Mouse (Mus musculus) heart, embryonic 11.5 days (tissue): ENCODE data around the gene Sumf1. TPM values are rescaled to one million over a fixed set of nuclear protein-coding genes. Genes with fewer than 3 reads are reported as not detected.

Experiments used
- ATAC-seq: fragments of 200-750 bp; cut with Nextera tagmentation; replicated peaks from 2 replicates; pipeline ENCODE4 v1.8.0; 2017; ENCODE audit warnings: moderate library complexity; ENCODE audit not compliant: insufficient number of reproducible peaks, low FRiP score, low TSS enrichment
- H3K27ac ChIP-seq: fragments of 300-500 bp; sonication (generic); 2 replicates; pipeline ENCODE4 v1.5.1; 2014; ENCODE audit warnings: mild to moderate bottlenecking, low read depth, low read length
- H3K27me3 ChIP-seq: fragments of 300-500 bp; sonication (generic); 2 replicates; pipeline ENCODE4 v1.6.1; 2014; ENCODE audit warnings: mild to moderate bottlenecking, low read length, mixed read lengths; ENCODE audit not compliant: control insufficient read depth, insufficient read depth
- H3K36me3 ChIP-seq: fragments of 300-500 bp; sonication (generic); 2 replicates; pipeline ENCODE4 v1.6.1; 2014; ENCODE audit warnings: mild to moderate bottlenecking, low read length, moderate library complexity, mixed read lengths; ENCODE audit not compliant: control insufficient read depth, insufficient read depth
- H3K4me1 ChIP-seq: fragments of 300-500 bp; sonication (generic); 2 replicates; pipeline ENCODE4 v1.6.1; 2014; ENCODE audit warnings: low read length; ENCODE audit not compliant: control insufficient read depth, insufficient read depth
- H3K4me2 ChIP-seq: fragments of 300-500 bp; sonication (generic); 2 replicates; pipeline ENCODE4 v1.6.1; 2014; ENCODE audit warnings: mild to moderate bottlenecking, moderate library complexity
- H3K4me3 ChIP-seq: fragments of 300-500 bp; sonication (generic); 2 replicates; pipeline ENCODE4 v1.5.1; 2014; ENCODE audit warnings: low read depth, low read length
- H3K9ac ChIP-seq: fragments of 300-500 bp; sonication (generic); 2 replicates; pipeline ENCODE4 v1.6.1; 2014; ENCODE audit warnings: mild to moderate bottlenecking, low read depth, low read length, moderate library complexity
- H3K9me3 ChIP-seq: fragments of 300-500 bp; sonication (generic); replicated peaks from 2 replicates; pipeline ENCODE4 v1.6.1; 2016; ENCODE audit warnings: low read length; ENCODE audit not compliant: control insufficient read depth
- WGBS: fragments of 180-500 bp; shearing (Covaris S2); extraction: QIAGEN DNeasy Blood & Tissue Kit; methylation state at CpG from one replicate; pipeline ENCODE4 v1.1.7; 2014; ENCODE audit not compliant: insufficient replicate concordance; 5-methylcytosine and 5-hydroxymethylcytosine counted together
- polyA plus RNA-seq: library from polyadenylated mRNA; unstranded; fragments of >200 nt; fragmentation: Nextera tagmentation; extraction: Ambion mirVana; gene quantifications from 2 replicates; pipeline ENCODE4 v1.2.1, GENCODE M21; 2014

The Sumf1 gene
- polyA plus RNA-seq, 1 experiment from 2014 or later = 18.1 TPM

DNA sequence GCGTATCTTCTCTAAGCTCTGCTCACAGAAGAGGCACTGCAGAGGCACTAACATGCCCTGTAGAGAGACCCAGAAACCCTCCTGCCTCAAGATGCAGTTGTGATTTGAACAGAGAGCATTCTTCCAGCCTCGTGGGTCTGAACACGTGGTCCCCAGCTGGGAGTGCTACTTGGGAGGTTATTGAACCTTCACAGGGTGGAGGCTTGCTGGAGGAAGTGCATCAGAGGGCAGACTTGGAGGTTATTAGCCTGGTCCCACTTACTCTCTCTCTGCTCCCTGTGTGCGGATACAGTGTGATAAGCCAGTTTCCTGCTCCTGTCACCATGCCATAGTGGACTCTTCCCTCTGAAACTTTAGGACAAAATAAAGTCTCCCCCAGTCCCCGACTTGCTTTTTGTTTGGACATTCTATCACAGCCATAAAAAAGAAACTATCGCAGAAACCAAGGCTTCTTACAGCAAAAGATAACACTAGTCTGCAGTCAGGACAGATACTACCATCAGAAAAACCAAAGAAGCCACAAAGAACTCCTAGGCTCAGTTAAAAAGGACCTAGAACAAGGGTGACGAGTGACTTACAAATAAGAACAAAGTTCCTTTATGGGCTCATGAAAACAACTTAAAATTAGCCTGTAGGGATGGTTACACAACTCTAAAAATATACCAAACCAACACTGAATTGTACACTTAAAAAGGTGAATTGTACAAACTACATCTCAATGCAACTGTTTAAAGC is 17.3 kb downstream of the Sumf1 start:
- H3K9ac ChIP-seq = no peak overlapping the region
- H3K36me3 ChIP-seq = peaks cover 4% of the 10 kb centered on the region; the same call in 1 of the 2 replicates
- no peaks in the 10 kb centered on the region; the same call in 1 of the 2 replicates for H3K4me1 ChIP-seq
- no peak for ATAC-seq
- H3K4me3 ChIP-seq = no peak overlapping the region
- 63% methylated on average over 7 of the region's 7 CpGs for WGBS
- no peak overlapping the region for H3K27ac ChIP-seq
- no peak overlapping the region for H3K4me2 ChIP-seq
- no peaks in the 10 kb centered on the region for H3K9me3 ChIP-seq
- H3K27me3 ChIP-seq = no peaks in the 10 kb centered on the region

DNA sequence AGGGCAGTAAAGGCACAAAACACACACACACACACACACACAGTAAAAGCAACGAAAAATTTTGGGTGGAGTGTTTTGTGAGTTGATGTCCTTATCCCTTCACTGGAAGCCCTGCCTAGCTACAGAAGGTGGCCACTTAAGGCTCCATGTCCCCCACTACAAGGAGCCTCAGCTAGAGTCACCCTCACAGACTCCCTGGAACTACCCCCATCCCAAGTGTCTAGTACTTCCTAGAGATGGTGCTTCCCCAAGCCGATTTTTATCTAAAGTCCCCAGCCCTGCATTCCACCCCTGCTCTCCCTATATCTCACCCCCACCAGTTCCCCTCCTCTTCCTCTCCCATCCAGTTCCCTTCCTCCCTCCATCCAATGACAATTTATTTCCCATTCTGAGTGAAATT is 19.8 kb downstream of the Sumf1 start:
- ATAC-seq = no peak
- no peak overlapping the region for H3K9ac ChIP-seq
- H3K27me3 ChIP-seq = no peaks in the 10 kb centered on the region
- no peak overlapping the region for H3K4me2 ChIP-seq
- H3K27ac ChIP-seq = no peak overlapping the region
- H3K9me3 ChIP-seq = no peaks in the 10 kb centered on the region
- H3K36me3 ChIP-seq = no peaks in the 10 kb centered on the region
- no peaks in the 10 kb centered on the region; the same call in 1 of the 2 replicates for H3K4me1 ChIP-seq
- no peak overlapping the region for H3K4me3 ChIP-seq
- 59% methylated on average over 2 of the region's 2 CpGs for WGBS

DNA sequence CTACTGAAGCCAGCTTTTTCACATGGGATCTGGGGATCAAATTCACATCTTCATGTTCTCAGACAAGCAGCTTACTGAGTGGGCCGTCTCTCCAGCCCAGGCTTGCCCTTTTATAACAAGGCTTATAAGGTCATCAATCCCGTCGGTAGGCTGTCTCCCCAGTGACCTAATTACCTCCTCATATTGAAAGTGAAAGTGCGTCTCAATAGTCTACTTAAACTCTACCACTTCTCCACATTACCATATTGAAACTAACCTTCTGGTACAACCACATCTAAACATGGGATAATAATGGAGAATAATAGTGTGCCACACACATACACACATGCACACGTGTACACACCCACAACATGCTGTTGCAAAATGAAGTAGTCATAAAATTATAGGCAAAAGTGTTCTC is 20.4 kb downstream of the Sumf1 start:
- no peak for ATAC-seq
- no peak overlapping the region for H3K4me2 ChIP-seq
- 81% methylated on average over 5 of the region's 5 CpGs for WGBS
- H3K4me3 ChIP-seq = no peak overlapping the region
- H3K4me1 ChIP-seq = no peaks in the 10 kb centered on the region; the same call in 1 of the 2 replicates
- H3K27ac ChIP-seq = no peak overlapping the region
- no peaks in the 10 kb centered on the region for H3K27me3 ChIP-seq
- no peak overlapping the region for H3K9ac ChIP-seq
- H3K9me3 ChIP-seq = no peaks in the 10 kb centered on the region
- H3K36me3 ChIP-seq = no peaks in the 10 kb centered on the region

DNA sequence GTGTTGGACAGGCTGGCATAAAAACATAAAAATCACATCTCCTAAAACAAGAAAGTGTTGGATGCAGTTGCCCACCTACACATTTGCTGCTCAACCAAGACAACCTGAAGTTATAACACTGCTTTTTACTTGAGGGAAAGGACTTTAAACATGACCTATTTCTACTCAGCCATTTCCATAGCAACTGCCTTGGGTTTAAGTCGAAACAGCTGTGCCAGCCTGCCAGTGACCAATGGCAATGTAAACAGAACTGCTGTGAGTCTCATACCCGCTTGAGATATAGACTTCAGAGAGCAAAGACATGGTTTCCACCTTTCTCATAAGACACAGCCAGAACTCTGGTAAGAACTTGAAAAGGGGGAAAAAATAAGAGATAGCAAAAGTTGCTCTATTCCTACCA is 24.8 kb downstream of the Sumf1 start:
- Histone ChIP-seq H3K36me3 (no peaks in the 10 kb centered on the region), H3K9me3 (no peaks in the 10 kb centered on the region), H3K4me2 (no peak overlapping the region), H3K4me1 (peaks cover 11% of the 10 kb centered on the region), H3K27ac (no peak overlapping the region), H3K9ac (no peak overlapping the region), H3K27me3 (no peaks in the 10 kb centered on the region), H3K4me3 (no peak overlapping the region)
- 57% methylated on average over 2 of the region's 2 CpGs for WGBS
- ATAC-seq = no peak

DNA sequence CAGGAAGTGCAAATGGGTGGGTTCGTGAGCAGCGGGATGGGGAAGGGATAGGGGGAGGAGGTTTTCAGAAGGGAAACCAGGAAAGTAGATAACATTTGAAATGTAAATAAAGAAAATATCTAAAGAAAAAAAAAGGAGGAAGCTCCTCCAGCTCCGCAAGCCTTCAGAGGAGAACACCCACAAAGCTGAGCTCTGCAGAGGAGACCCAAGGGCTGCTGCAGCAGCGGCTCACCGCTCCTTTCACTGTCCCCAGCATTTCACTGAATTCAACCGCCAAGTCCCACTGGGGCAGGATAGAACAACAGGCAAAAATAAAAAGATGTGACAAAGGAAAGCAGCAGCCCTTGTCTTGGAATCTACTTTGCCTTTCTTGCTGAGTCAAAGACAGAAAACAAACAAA is 28.5 kb downstream of the Sumf1 start:
- no peaks in the 10 kb centered on the region for H3K9me3 ChIP-seq
- WGBS = 34% methylated on average over 6 of the region's 6 CpGs
- H3K36me3 ChIP-seq = no peaks in the 10 kb centered on the region
- peak overlapping the region; percentile 4; the same call in 1 of the 2 replicates for H3K4me2 ChIP-seq
- H3K9ac ChIP-seq = no peak overlapping the region
- ATAC-seq = no peak
- H3K27me3 ChIP-seq = no peaks in the 10 kb centered on the region
- H3K4me3 ChIP-seq = no peak overlapping the region
- peak overlapping the region; percentile 50; the same call in 1 of the 2 replicates for H3K27ac ChIP-seq
- peaks cover 13% of the 10 kb centered on the region for H3K4me1 ChIP-seq

DNA sequence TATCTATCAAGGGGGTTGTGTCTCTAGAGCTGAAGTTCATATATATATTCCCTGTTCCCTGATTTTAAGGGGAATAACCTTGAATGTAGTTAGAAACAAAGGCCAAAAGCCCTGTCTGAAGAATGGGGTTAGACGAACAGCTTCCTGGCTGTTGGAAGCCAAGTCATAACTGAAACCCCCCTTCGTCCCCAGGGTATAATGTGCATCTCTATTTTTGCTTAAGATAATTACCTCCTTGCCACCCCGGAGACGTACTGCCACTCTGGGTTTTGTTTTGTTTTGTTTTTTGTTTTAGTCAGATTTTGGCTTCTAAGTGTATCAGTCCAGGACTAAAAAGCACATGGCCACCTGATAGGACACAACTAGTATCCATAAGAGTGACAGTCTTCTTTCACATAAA is 31.1 kb downstream of the Sumf1 start:
- peaks cover 13% of the 10 kb centered on the region for H3K4me1 ChIP-seq
- no peaks in the 10 kb centered on the region for H3K27me3 ChIP-seq
- ATAC-seq = no peak
- H3K9ac ChIP-seq = no peak overlapping the region
- no peaks in the 10 kb centered on the region for H3K9me3 ChIP-seq
- H3K4me2 ChIP-seq = no peak overlapping the region
- H3K36me3 ChIP-seq = no peaks in the 10 kb centered on the region
- WGBS = 82% methylated on average over 4 of the region's 4 CpGs
- no peak overlapping the region for H3K27ac ChIP-seq
- no peak overlapping the region for H3K4me3 ChIP-seq

DNA sequence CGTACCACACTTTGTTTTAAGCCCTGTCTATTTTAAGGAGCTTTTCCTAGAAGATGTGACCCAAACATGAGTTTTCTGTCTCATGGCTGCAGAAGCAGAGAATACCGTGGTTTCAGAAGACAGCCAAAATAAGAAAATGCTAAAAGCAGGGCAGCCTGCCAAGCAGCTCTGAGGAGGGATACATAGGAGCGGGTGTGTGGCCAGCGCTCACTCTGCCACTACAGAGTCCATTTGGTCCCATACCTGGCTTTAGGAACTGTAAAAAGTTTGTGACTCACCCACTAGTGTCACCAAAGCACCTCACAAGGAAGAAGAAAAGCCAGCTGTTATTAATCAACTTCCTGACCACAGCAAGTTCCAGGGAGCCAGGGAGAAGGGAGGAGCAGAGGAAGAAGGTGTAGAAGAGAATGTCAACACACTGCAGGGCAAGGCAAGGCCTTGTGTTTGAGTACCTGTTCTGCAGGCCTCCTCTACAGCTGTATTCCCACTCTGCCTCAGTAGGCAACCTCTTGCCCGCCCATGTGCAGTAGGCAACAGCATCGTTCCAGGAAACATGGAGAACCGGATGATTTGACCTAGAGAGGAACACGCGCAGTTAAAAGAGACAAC is 32.6 kb downstream of the Sumf1 start:
- Histone ChIP-seq H3K27ac (no peak overlapping the region), H3K4me2 (no peak overlapping the region), H3K36me3 (no peaks in the 10 kb centered on the region), H3K4me1 (peaks cover 12% of the 10 kb centered on the region), H3K27me3 (no peaks in the 10 kb centered on the region), H3K9me3 (no peaks in the 10 kb centered on the region), H3K9ac (no peak overlapping the region), H3K4me3 (no peak overlapping the region)
- ATAC-seq = no peak; the same call in 1 of the 2 replicates
- whole genome bisulfite sequencing = 82% methylated on average over 9 of the region's 9 CpGs

DNA sequence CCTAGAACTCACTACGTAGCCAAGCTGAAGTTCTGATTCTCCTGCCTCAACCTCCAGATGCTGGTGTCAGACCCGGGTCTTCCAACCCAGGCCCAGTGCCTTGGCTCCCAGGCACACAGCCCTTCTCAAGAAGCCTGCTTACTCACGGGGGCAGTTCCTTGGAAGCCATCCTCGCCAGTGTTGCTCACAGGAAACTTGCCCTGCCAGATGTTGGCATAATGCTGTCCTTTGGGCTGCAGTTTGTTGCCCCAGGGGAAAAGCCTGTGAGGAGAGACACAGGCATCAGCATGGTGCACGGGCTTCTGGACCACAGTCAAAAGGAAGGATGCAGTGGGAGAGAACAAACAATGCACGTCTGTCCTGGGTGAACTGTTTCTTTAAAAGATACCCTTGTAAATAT is 33.3 kb downstream of the Sumf1 start:
- no peak for ATAC-seq
- 73% methylated on average over 6 of the region's 6 CpGs for WGBS
- peaks cover 8% of the 10 kb centered on the region for H3K4me1 ChIP-seq
- no peak overlapping the region for H3K9ac ChIP-seq
- H3K4me3 ChIP-seq = no peak overlapping the region
- no peaks in the 10 kb centered on the region for H3K36me3 ChIP-seq
- H3K27me3 ChIP-seq = no peaks in the 10 kb centered on the region
- H3K9me3 ChIP-seq = no peaks in the 10 kb centered on the region
- H3K4me2 ChIP-seq = no peak overlapping the region
- H3K27ac ChIP-seq = no peak overlapping the region

DNA sequence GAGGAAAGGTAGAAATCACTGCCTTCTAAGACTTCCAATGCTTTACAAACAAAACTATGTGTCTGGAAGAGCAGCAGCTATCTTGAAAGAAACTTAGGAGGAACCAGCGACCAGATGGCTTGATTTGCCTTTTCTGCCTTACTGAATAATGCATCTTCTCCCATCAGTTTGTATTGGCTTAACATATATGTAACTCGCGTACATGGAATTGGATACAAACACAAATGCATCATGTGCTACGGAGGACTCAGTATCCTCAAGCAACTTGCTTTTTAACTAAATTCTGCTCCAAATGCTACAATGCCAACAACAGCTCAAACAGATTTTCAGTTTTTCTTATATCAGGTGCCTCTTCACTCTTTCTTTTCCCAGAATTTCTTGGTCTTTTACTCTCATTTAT is 36.1 kb downstream of the Sumf1 start:
- Histone ChIP-seq H3K9me3 (no peaks in the 10 kb centered on the region), H3K4me1 (no peaks in the 10 kb centered on the region), H3K4me2 (no peak overlapping the region), H3K27ac (no peak overlapping the region), H3K27me3 (no peaks in the 10 kb centered on the region), H3K4me3 (no peak overlapping the region), H3K36me3 (no peaks in the 10 kb centered on the region), H3K9ac (no peak overlapping the region)
- ATAC-seq = no peak
- 86% methylated on average over 4 of the region's 4 CpGs for WGBS
